Mouse (Mus musculus) heart, embryonic 12.5 days (tissue): ENCODE results near the gene Lbx2. TPM values are rescaled to one million over a fixed set of nuclear protein-coding genes. Genes with fewer than 3 reads are reported as not detected.

Source experiments
- ATAC-seq: fragments of 200-750 bp; cut with Nextera tagmentation; 2 replicates; pipeline ENCODE4 v1.8.0; 2017; ENCODE audit warnings: moderate TSS enrichment, moderate library complexity; ENCODE audit not compliant: insufficient number of reproducible peaks, low FRiP score
- H3K27ac ChIP-seq: fragments of 300-500 bp; sonication (generic); 2 replicates; pipeline ENCODE4 v1.5.1; 2016; ENCODE audit warnings: mild to moderate bottlenecking, moderate library complexity; ENCODE audit not compliant: poor library complexity, severe bottlenecking
- H3K27me3 ChIP-seq: fragments of 300-500 bp; sonication (generic); replicated peaks from 2 replicates; pipeline ENCODE4 v1.6.1; 2016; ENCODE audit warnings: mild to moderate bottlenecking, moderate library complexity
- H3K36me3 ChIP-seq: fragments of 300-500 bp; sonication (generic); 2 replicates; pipeline ENCODE4 v1.6.1; 2016; ENCODE audit warnings: mild to moderate bottlenecking, moderate library complexity
- H3K4me1 ChIP-seq: fragments of 300-500 bp; sonication (generic); replicated peaks from 2 replicates; pipeline ENCODE4 v1.6.1; 2016; ENCODE audit warnings: mild to moderate bottlenecking
- H3K4me2 ChIP-seq: fragments of 300-500 bp; sonication (generic); 2 replicates; pipeline ENCODE4 v1.6.1; 2016; ENCODE audit warnings: mild to moderate bottlenecking, moderate library complexity
- H3K4me3 ChIP-seq: fragments of 300-500 bp; sonication (generic); 2 replicates; pipeline ENCODE4 v1.5.1; 2016; ENCODE audit warnings: mild to moderate bottlenecking
- H3K9ac ChIP-seq: fragments of 300-500 bp; sonication (generic); 2 replicates; pipeline ENCODE4 v1.6.1; 2016; ENCODE audit warnings: mild to moderate bottlenecking, moderate library complexity
- H3K9me3 ChIP-seq: fragments of 300-500 bp; sonication (generic); replicated peaks from 2 replicates; pipeline ENCODE4 v1.6.1; 2016; ENCODE audit warnings: mild to moderate bottlenecking, moderate library complexity
- WGBS: fragments of 180-500 bp; shearing (Covaris S2); methylation state at CpG from one replicate; pipeline ENCODE4 v1.1.7; 2016; 5-methylcytosine and 5-hydroxymethylcytosine counted together
- polyA plus RNA-seq: library from polyadenylated mRNA; unstranded; fragments of >200 nt; fragmentation: Nextera tagmentation; extraction: Ambion mirVana; gene quantifications from 2 replicates; pipeline ENCODE4 v1.2.1, GENCODE M21; 2016

Gene Lbx2
- polyA plus RNA-seq, 1 experiment from 2014 or later: 0.36 TPM

DNA sequence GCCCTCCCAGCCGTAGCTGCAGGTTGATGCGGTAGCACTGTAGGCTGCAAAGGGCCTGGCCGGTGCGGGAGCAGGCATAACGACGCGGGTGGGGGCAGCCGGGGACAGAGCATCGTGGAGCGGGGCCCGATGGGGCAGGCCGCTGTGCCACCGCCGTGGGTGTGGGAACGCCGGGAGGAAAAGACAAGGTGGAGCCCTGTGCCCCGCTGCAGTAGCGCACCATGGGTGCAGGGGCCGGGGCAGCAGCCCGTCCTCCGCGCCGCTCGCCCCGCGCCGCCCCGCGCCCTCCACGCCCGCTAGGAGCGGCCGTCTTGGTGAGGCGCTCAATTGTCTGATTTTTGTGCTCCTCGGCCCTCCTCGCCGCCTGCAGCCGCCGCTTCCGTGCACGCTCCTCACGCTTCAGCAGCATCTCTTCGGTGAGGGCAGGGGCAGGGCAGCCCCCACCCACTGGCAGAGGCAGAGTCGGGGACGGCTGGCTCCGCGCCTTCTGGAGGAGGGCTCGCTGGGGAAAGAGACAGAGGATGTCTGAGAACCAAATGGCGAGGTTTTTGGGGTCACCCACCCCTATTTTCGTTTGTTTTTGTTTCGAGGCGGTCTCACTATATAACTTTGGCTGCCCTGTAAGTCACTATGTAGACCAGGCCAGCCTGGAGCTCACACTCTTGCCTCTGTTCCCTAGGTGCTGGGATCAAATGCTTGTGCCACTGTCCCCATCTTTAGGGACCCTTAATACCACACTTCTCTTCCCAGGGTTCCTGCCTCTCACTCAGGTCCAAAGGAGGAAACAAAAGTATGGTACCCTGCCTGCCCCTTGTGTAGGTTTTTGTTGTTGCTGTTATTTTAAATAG is 35.9 kb downstream of the Lbx2 start:
- peak overlapping the region; percentile 86 for H3K9ac ChIP-seq
- peak overlapping the region; percentile 79 for H3K4me3 ChIP-seq
- no peaks in the 10 kb centered on the region for H3K27me3 ChIP-seq
- ATAC-seq: peak; percentile 53
- H3K4me2 ChIP-seq: peak overlapping the region; percentile 96
- 2% methylated on average over 52 of the region's 52 CpGs for WGBS
- peaks cover 41% of the 10 kb centered on the region for H3K4me1 ChIP-seq
- peaks cover 28% of the 10 kb centered on the region for H3K36me3 ChIP-seq
- no peaks in the 10 kb centered on the region for H3K9me3 ChIP-seq
- peak overlapping the region; percentile 92 for H3K27ac ChIP-seq

DNA sequence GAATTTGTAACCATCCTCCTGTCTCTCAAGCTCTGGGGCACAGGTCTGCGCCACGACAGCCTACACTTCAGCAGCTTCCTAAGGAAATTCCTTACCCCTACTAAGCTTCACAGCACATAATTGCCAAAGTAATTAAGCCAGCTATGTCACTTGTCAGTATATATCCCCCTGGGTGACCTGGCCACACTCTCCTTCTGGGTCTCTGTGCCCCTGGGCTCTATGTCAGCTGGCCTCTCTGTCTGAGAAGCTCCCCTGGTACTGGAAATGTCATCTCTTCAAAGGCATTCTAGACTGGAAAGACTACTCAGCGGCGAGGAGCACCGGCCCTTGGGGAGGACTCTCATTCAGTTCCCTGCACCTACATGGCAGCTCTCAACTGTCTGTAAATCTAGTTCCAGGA is 36.8 kb downstream of the Lbx2 start:
- Histone ChIP-seq H3K4me2 (peak overlapping the region; percentile 96), H3K27me3 (no peaks in the 10 kb centered on the region), H3K27ac (no peak overlapping the region), H3K4me3 (no peak overlapping the region), H3K9me3 (no peaks in the 10 kb centered on the region), H3K4me1 (peaks cover 41% of the 10 kb centered on the region), H3K9ac (no peak overlapping the region), H3K36me3 (peaks cover 20% of the 10 kb centered on the region)
- no peak for ATAC-seq
- 84% methylated on average over 5 of the region's 5 CpGs for WGBS

DNA sequence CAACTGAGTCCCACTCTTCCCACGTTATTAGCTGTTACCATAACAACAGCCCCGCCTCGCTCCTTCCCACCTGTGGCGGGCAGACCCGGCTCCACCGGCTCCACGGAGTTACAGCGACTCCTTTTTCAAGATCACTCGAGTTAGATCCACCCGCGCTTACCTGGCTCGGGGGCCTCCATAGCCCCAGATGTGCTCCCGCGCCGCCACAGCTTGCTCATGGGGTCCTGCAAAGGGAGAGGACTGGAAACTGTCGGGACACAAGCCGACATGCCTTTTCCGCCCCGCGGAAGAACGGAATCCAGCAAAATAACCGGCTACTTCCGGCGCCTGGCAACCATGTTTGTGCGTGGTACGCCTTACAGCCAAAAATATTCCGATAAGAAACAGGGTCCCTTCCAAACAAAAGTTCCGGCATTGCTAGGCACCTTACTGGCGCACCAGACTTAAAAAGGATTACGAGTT is 38.7 kb downstream of the Lbx2 start:
- H3K9ac ChIP-seq: peak overlapping the region; percentile 81
- H3K27me3 ChIP-seq: no peaks in the 10 kb centered on the region
- H3K9me3 ChIP-seq: no peaks in the 10 kb centered on the region
- under 1% methylated on average over 30 of the region's 30 CpGs for whole genome bisulfite sequencing
- H3K36me3 ChIP-seq: 0 out of 2 replicates have a peak, but pooled peaks cover under 1% of the 10 kb centered on the region
- H3K4me3 ChIP-seq: peak overlapping the region; percentile 92
- H3K4me2 ChIP-seq: peak overlapping the region; percentile 81
- no peak for ATAC-seq
- H3K27ac ChIP-seq: peak overlapping the region; percentile 50; the same call in 1 of the 2 replicates
- H3K4me1 ChIP-seq: peaks cover 33% of the 10 kb centered on the region

DNA sequence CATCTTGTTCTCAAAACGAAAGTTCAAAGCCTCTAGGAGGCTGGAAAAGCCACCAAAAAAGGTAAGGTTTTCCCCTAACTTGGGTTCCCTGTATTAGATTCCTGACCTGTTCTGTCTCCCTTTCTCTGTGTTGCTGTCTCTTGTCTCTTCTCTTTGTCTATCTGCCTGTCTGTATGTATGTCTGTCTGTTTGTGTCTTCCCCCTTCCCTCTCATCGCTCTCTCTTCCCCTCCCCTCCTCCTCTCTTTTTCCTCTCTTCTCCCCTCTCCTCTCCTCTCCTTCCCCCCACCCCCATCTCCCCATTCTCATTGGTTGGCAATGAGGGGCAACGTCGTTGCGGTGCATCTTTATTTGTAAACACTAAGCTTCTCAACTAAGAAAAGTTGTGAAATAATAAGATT is 39.2 kb downstream of the Lbx2 start, which contains the start of gene Ino80b:
Gene Ino80b, minus strand, starts transcription at position 101 of the 400 bp plus-strand sequence.
- H3K27ac ChIP-seq: peak within 1 kb of the TSS; percentile 50; the same call in 1 of the 2 replicates
- ATAC-seq: no peak
- H3K9ac ChIP-seq: peak within 1 kb of the TSS; percentile 81
- WGBS: 28% methylated on average over 5 of the region's 5 CpGs
- no peaks in the 10 kb centered on the region for H3K9me3 ChIP-seq
- peak within 1 kb of the TSS; percentile 92 for H3K4me3 ChIP-seq
- H3K4me2 ChIP-seq: peak within 1 kb of the TSS; percentile 81
- no peaks in the 10 kb centered on the region for H3K36me3 ChIP-seq
- H3K27me3 ChIP-seq: no peaks in the 10 kb centered on the region
- H3K4me1 ChIP-seq: peaks cover 28% of the 10 kb centered on the region

DNA sequence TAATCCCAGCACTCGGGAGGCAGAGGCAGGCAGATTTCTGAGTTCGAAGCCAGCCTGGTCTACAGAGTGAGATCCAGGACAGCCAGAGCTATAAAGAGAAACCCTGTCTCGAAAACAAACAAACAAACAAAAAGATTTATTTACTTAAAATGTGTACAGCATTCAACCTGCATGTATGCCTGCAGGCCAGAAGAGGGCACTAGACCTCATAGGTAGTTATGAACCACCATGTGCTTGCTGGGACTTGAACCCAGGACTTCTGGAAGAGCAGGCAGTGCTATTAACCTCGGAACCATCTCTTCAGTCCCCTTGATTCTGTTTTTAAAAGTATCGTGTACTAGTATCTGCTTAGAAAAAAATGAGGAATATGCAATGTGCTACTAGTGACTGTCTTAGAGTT is 41.3 kb downstream of the Lbx2 start:
- Histone ChIP-seq H3K9me3 (no peaks in the 10 kb centered on the region), H3K4me2 (no peak overlapping the region), H3K9ac (no peak overlapping the region), H3K27ac (no peak overlapping the region), H3K4me3 (no peak overlapping the region), H3K27me3 (no peaks in the 10 kb centered on the region), H3K4me1 (peaks cover 19% of the 10 kb centered on the region), H3K36me3 (no peaks in the 10 kb centered on the region)
- no peak for ATAC-seq
- WGBS: 92% methylated on average over 5 of the region's 5 CpGs

DNA sequence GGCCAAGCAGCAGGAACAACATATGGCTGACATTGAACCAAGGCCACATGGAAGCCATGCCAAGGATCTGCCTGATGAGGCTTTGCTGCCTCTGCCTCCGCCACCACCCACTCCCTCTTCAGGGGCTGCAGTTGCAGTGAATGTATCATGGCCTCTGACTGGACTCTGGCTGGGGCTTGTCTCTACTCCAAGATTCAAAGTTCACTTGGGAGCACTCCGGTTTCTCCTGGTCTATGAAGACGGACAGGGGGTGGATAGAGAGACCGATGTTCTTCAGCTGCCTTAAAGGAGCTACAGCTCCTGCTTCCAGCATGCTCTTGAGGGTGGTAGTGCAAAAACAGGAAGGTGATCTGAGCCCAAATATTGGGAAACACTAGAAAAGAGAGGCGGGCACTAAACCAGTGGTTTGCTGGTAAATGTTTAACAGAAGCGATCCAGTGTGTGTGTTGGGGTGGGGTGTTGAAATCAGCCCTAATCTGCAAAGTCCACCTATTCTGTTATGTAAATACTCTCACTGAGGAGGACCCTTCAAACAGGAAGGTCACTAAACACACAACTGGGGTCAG is 45.4 kb downstream of the Lbx2 start:
- Histone ChIP-seq H3K36me3 (no peaks in the 10 kb centered on the region), H3K9me3 (no peaks in the 10 kb centered on the region), H3K4me1 (peaks cover 16% of the 10 kb centered on the region), H3K27ac (no peak overlapping the region), H3K4me3 (no peak overlapping the region), H3K27me3 (peaks cover 11% of the 10 kb centered on the region; the same call in 1 of the 2 replicates), H3K4me2 (no peak overlapping the region), H3K9ac (no peak overlapping the region; the same call in 1 of the 2 replicates)
- ATAC-seq: no peak
- WGBS: 73% methylated on average over 6 of the region's 6 CpGs

DNA sequence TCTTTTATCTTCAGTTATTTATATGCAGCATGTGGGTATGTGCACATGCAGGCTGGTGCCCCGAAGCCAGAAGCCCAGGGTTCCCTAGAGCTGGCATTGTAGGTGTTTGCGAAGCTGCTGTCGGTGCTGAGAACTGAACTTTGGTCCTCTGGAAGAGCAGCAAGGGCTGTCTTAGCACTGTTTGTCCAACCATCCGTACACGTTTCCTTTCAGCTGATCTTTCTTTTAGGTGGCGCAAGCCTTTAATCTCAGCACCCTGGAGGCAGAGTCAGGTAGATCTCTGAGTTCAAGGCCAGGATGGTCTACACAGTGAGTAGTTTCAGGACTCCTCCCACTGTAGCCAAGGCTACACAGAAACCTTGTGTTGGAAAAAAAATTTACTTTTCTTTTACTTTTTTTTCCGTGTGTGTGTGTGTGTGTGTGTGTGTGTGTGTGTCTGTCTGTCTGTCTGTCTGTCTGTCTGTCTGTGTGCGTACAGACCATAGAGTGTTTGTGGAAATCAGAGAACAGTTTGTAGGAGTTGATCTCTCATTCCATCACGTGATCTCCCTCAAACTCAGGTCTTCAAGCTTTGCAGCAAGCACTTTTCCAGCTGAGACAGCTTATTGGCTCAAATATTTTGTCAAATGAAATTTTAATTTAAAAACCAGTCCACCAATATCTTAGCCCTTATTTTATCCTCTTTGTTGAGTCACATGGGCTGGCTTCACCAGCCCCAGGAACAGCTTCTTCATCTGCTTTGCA is 46.2 kb downstream of the Lbx2 start:
- Histone ChIP-seq H3K27ac (no peak overlapping the region), H3K4me1 (peaks cover 18% of the 10 kb centered on the region), H3K27me3 (peaks cover 11% of the 10 kb centered on the region; the same call in 1 of the 2 replicates), H3K9ac (no peak overlapping the region), H3K4me2 (no peak overlapping the region), H3K36me3 (no peaks in the 10 kb centered on the region), H3K9me3 (no peaks in the 10 kb centered on the region), H3K4me3 (no peak overlapping the region)
- 78% methylated on average over 9 of the region's 9 CpGs for WGBS
- no peak for ATAC-seq

DNA sequence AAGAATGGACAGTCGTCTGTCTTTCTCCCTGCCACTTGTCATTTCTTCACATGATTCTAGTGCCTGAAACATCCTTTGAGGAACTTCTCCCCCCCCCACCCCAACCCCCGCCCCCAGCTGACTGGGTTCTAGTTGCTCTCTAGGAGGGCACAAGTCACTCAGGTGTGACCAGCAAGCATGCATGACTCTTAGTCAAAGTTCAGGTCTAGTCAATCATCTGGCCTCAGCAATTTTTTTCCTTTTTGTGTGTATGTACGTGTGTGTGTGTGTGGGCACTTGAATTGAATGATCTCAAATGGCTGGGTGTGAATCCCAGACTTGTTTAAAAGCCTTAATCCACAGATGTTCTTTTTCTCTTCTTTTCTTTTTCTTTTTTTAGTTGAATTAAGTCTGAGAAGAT is 48.1 kb downstream of the Lbx2 start:
- Histone ChIP-seq H3K27ac (no peak overlapping the region), H3K9me3 (no peaks in the 10 kb centered on the region), H3K4me3 (no peak overlapping the region), H3K4me2 (no peak overlapping the region), H3K36me3 (no peaks in the 10 kb centered on the region; the same call in 1 of the 2 replicates), H3K27me3 (peaks cover 11% of the 10 kb centered on the region; the same call in 1 of the 2 replicates), H3K4me1 (peaks cover 32% of the 10 kb centered on the region), H3K9ac (no peak overlapping the region)
- WGBS: 70% methylated on average over 3 of the region's 3 CpGs
- no peak for ATAC-seq

DNA sequence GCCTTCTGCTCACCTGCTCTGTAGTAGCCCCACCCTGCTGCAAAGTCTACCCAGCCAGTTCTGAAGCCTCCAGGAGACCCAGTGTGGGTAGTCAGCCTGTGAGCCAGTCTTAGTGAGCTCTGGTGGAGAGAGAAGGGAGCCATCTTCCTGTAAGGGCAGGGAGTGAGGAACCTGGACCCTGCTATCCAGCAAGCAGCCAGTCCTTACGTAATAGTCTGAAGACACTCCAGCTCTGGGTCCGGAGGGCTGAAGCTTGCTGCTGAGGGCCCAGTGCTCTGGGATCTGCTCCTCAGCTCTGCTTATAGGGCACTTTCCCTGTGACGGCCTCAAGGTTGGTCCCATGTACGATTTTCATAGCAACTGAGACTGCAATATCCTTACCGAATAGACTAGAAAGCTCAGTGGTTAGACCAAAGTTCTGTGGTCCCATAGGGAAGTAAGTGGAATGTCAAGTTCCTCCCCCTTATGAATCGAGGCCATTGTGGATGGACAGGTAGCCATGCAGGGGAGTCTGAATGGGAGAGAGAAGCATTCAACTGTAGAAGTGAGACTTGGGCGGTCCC is 48.9 kb downstream of the Lbx2 start, which contains the start of gene Rtkn:
Gene Rtkn, plus strand, starts transcription at position 513 of the 563 bp plus-strand sequence.
- no peak for ATAC-seq
- Histone ChIP-seq H3K27ac (peak within 1 kb of the TSS; percentile 100), H3K4me2 (peak within 1 kb of the TSS; percentile 85), H3K4me1 (peaks cover 34% of the 10 kb centered on the region), H3K9ac (peak within 1 kb of the TSS; percentile 92), H3K4me3 (peak within 1 kb of the TSS; percentile 68), H3K27me3 (peaks cover 11% of the 10 kb centered on the region; the same call in 1 of the 2 replicates), H3K9me3 (no peaks in the 10 kb centered on the region), H3K36me3 (no peaks in the 10 kb centered on the region; the same call in 1 of the 2 replicates)
- WGBS: 66% methylated on average over 7 of the region's 7 CpGs

DNA sequence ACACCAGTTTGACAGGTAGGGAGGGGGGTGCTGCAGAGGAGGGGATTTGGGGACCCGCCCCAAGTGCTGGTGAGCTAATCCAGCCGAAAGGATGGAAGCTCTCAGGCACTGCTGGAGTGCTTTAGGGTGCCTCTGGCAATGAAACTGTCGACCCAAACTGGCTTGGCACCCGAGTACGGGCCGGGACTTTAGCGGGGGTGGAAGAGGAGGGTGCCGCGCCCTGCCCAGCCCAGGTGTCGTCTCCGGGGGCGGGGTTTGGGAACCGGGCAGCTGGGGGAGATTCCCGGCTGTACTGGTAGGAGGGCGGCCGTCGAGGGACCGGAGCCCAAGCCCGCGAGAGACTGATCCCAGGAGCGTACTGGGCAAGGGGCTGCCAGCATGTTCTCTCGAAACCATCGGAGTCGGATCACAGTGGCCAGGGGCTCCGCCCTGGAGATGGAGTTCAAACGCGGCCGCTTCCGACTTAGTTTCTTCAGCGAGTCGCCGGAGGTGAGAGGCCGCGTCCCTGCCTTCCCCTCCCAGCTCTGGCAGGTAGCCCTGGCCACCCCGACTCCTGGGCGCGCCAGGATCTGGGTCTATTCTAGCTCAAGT is 49.5 kb downstream of the Lbx2 start:
- 7% methylated on average over 37 of the region's 37 CpGs for WGBS
- no peak for ATAC-seq
- H3K9ac ChIP-seq: peak overlapping the region; percentile 92
- H3K4me1 ChIP-seq: peaks cover 34% of the 10 kb centered on the region
- H3K27me3 ChIP-seq: peaks cover 11% of the 10 kb centered on the region; the same call in 1 of the 2 replicates
- no peaks in the 10 kb centered on the region; the same call in 1 of the 2 replicates for H3K36me3 ChIP-seq
- H3K4me3 ChIP-seq: peak overlapping the region; percentile 68
- H3K4me2 ChIP-seq: peak overlapping the region; percentile 85
- no peak overlapping the region for H3K27ac ChIP-seq
- no peaks in the 10 kb centered on the region for H3K9me3 ChIP-seq
